Mouse (Mus musculus) hindbrain, postnatal 0 days (tissue): ENCODE data around the gene Cdh23. TPM values are rescaled to one million over a fixed set of nuclear protein-coding genes. Genes with fewer than 3 reads are reported as not detected.

Source experiments
- ATAC-seq: fragments of 200-750 bp; cut with Nextera tagmentation; 2 replicates; pipeline ENCODE4 v1.8.0; 2017; ENCODE audit warnings: mild to moderate bottlenecking, moderate TSS enrichment, moderate library complexity
- DNase-seq: peaks from one replicate; pipeline ENCODE4 v3.0.0-alpha.2; 2015; ENCODE audit warnings: low spot score
- H3K27ac ChIP-seq: fragments of 300-500 bp; sonication (generic); 2 replicates; pipeline ENCODE4 v1.5.1; 2014; ENCODE audit warnings: mild to moderate bottlenecking
- H3K27me3 ChIP-seq: fragments of 300-500 bp; sonication (generic); 2 replicates; pipeline ENCODE4 v1.6.1; 2014; ENCODE audit warnings: low read length, mixed read lengths; ENCODE audit not compliant: insufficient read depth
- H3K36me3 ChIP-seq: fragments of 300-500 bp; sonication (generic); 2 replicates; pipeline ENCODE4 v1.6.1; 2014; ENCODE audit warnings: low read length, mixed read lengths; ENCODE audit not compliant: insufficient read depth
- H3K4me1 ChIP-seq: fragments of 300-500 bp; sonication (generic); 2 replicates; pipeline ENCODE4 v1.6.1; 2014; ENCODE audit warnings: antibody characterized with exemption, low read length, mixed read lengths; ENCODE audit not compliant: insufficient read depth
- H3K4me2 ChIP-seq: fragments of 300-500 bp; sonication (generic); 2 replicates; pipeline ENCODE4 v1.6.1; 2014; ENCODE audit warnings: low read depth, mild to moderate bottlenecking, low read length, moderate library complexity, mixed read lengths
- H3K4me3 ChIP-seq: fragments of 300-500 bp; sonication (generic); 2 replicates; pipeline ENCODE4 v1.5.1; 2014; ENCODE audit warnings: low read length
- H3K9ac ChIP-seq: fragments of 300-500 bp; sonication (generic); replicated peaks from 2 replicates; pipeline ENCODE4 v1.6.1; 2014; ENCODE audit warnings: mild to moderate bottlenecking, low read length, moderate library complexity, mixed read lengths
- H3K9me3 ChIP-seq: fragments of 300-500 bp; sonication (generic); 2 replicates; pipeline ENCODE4 v1.6.1; 2016; ENCODE audit warnings: low read length, mixed read lengths
- CTCF ChIP-seq: IDR thresholded peaks from 2 replicates; pipeline ENCODE4 v1.5.1; 2016; ENCODE audit warnings: antibody characterized with exemption, control low read depth, low read depth
- WGBS: fragments of 180-500 bp; shearing (Covaris S2); extraction: QIAGEN DNeasy Blood & Tissue Kit; methylation state at CpG from one replicate; pipeline ENCODE4 v1.1.7; 2014; 5-methylcytosine and 5-hydroxymethylcytosine counted together
- polyA plus RNA-seq: library from polyadenylated mRNA; unstranded; fragments of >200 nt; fragmentation: Nextera tagmentation; extraction: Ambion mirVana; gene quantifications from 2 replicates; pipeline ENCODE4 v1.2.1, GENCODE M21; 2015
- total RNA-seq: library from RNA; depleted of rRNA; stranded (reverse); fragments of >200 nt; gene quantifications from 2 replicates; pipeline ENCODE4 v1.2.3, GENCODE M21; 2014

Gene Cdh23
- total and polyA plus RNA-seq, 2 experiments from 2014 or later = 3.5 to 31.8 TPM

DNA sequence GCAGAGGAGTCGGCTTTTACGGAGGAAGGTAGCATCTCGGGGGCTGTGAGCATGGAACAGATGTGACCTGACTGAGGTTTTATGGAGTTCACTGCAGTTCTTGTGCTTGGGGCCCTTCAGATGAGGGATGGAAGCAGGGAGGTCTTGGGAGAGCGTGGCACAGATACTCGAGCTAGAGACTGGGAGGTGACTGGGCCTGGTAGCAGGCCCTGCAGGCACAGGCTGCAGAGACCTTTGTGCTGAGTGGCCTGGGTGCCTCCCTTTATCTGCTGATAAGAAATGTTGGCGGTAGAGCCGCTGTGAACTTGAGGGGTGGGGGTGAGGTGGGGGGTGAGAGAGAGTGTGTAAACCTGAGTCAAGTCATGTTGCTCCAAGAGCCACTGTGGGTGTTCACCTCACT is 361.7 kb downstream of the Cdh23 start:
- Histone ChIP-seq H3K27me3 (no peaks in the 10 kb centered on the region), H3K4me2 (no peak overlapping the region), H3K4me1 (no peaks in the 10 kb centered on the region), H3K9me3 (no peaks in the 10 kb centered on the region), H3K9ac (no peak overlapping the region), H3K4me3 (no peak overlapping the region), H3K27ac (no peak overlapping the region), H3K36me3 (no peaks in the 10 kb centered on the region)
- DNase-seq (no peak), ATAC-seq (no peak)
- WGBS = 90% methylated on average over 7 of the region's 7 CpGs
- TF ChIP-seq CTCF = no peak

- no peak for TF ChIP-seq CTCF
- H3K36me3 ChIP-seq = no peaks in the 10 kb centered on the region
- no peak overlapping the region for H3K27ac ChIP-seq
- H3K4me2 ChIP-seq = no peak overlapping the region
- ATAC-seq (0 out of 2 replicates have a peak, but pooled peaks have one; percentile 27), DNase-seq (peak; percentile 46)
- no peak overlapping the region for H3K4me3 ChIP-seq
- H3K27me3 ChIP-seq = no peaks in the 10 kb centered on the region
- no peak overlapping the region for H3K9ac ChIP-seq
- 67% methylated on average over 11 of the region's 11 CpGs for WGBS
- H3K4me1 ChIP-seq = no peaks in the 10 kb centered on the region
- H3K9me3 ChIP-seq = no peaks in the 10 kb centered on the region
Measured at GRCm38 (mm10) chr10:60328963-60329650, 367.2 kb downstream of the Cdh23 start.

GRCm38 (mm10) chr10:60316166-60316565 is 380.1 kb downstream of the Cdh23 start:
- H3K36me3 ChIP-seq = no peaks in the 10 kb centered on the region
- DNase-seq = no peak
- no peaks in the 10 kb centered on the region for H3K27me3 ChIP-seq
- H3K9ac ChIP-seq = no peak overlapping the region
- no peak for ATAC-seq
- H3K4me3 ChIP-seq = no peak overlapping the region
- WGBS = 91% methylated on average over 4 of the region's 4 CpGs
- H3K4me1 ChIP-seq = no peaks in the 10 kb centered on the region
- H3K27ac ChIP-seq = no peak overlapping the region
- no peak overlapping the region for H3K4me2 ChIP-seq
- no peak for TF ChIP-seq CTCF
- H3K9me3 ChIP-seq = 0 out of 2 replicates have a peak, but pooled peaks cover 2% of the 10 kb centered on the region

- H3K9ac ChIP-seq = no peak overlapping the region
- WGBS = 91% methylated on average over 5 of the region's 5 CpGs
- ATAC-seq (no peak), DNase-seq (no peak)
- H3K27me3 ChIP-seq = no peaks in the 10 kb centered on the region
- TF ChIP-seq CTCF = no peak
- no peak overlapping the region for H3K4me2 ChIP-seq
- no peaks in the 10 kb centered on the region for H3K36me3 ChIP-seq
- no peak overlapping the region for H3K4me3 ChIP-seq
- H3K27ac ChIP-seq = no peak overlapping the region
- no peaks in the 10 kb centered on the region for H3K9me3 ChIP-seq
- H3K4me1 ChIP-seq = no peaks in the 10 kb centered on the region
Measured at GRCm38 (mm10) chr10:60313606-60314005, 382.7 kb downstream of the Cdh23 start.

DNA sequence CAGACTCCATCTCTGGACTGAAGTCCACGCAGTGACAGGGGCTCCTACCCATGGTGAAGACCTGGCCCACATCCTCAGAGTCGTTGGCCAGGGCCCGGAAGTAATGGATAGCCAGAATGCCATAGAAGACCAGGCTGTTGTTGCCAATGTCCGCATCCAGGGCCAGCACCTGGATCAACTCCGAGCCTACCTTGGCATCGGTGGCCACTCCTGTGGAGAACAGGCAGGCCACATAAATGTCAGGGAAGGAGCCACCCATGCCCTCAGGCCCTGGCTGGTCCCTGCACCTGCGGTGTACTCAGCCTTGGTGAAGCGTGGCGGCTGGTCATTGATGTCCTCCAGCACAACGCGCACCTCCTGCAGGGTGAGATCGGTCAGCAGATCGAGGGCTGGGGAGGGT is 385.7 kb downstream of the Cdh23 start:
- ATAC-seq (no peak), DNase-seq (no peak)
- H3K36me3 ChIP-seq = no peaks in the 10 kb centered on the region
- H3K27me3 ChIP-seq = no peaks in the 10 kb centered on the region
- no peak overlapping the region for H3K27ac ChIP-seq
- H3K4me2 ChIP-seq = no peak overlapping the region
- H3K9me3 ChIP-seq = no peaks in the 10 kb centered on the region
- H3K4me1 ChIP-seq = no peaks in the 10 kb centered on the region
- H3K4me3 ChIP-seq = no peak overlapping the region
- 91% methylated on average over 13 of the region's 13 CpGs for WGBS
- H3K9ac ChIP-seq = no peak overlapping the region
- no peak for TF ChIP-seq CTCF

DNA sequence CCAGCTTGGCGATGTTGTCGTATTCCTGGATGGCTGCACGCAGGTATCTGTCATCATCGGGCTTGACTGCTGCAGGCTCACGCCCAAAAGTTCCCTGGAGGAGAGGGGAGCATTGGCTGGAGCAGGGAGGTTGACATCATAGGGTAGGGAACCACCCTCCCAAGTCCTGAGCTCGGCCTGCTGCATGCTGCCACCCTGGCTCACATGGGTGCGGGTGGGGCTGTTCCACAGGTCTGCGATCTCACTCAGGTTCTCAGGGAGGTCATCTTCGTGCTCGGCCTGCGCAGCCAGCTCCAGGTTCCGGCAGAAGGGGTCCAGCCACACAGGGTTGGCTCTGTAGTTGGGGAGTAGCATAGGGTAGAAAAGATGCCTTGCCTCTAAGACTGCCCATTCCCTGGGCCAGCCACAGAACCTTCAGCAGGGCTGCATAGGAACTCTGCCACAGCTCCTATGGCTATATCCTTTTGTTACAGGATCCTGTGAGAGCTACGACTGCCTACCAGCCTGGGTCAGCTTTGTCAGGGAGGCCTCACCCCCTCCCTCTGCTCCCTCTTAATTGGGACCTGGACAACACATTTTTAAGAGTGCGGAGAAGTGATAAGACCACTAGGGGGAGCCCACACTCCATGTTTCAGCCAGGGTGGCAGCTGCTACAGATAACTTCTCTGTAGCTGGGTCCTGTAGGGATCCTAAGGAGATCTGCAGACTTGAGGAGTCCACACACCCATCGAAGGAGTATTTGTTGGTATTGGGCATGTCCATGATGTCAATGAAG is 391.2 kb downstream of the Cdh23 start:
- no peak overlapping the region for H3K27ac ChIP-seq
- WGBS = 63% methylated on average over 15 of the region's 15 CpGs
- DNase-seq (peak; percentile 92), ATAC-seq (peak; percentile 82)
- peaks cover 26% of the 10 kb centered on the region for H3K36me3 ChIP-seq
- no peaks in the 10 kb centered on the region for H3K9me3 ChIP-seq
- peak; percentile 95 for TF ChIP-seq CTCF
- H3K4me3 ChIP-seq = no peak overlapping the region
- H3K4me1 ChIP-seq = no peaks in the 10 kb centered on the region
- H3K27me3 ChIP-seq = no peaks in the 10 kb centered on the region
- H3K9ac ChIP-seq = no peak overlapping the region
- no peak overlapping the region for H3K4me2 ChIP-seq

- H3K27me3 ChIP-seq = no peaks in the 10 kb centered on the region
- no peak overlapping the region for H3K4me3 ChIP-seq
- no peak overlapping the region for H3K9ac ChIP-seq
- H3K9me3 ChIP-seq = no peaks in the 10 kb centered on the region
- no peak overlapping the region for H3K4me2 ChIP-seq
- no peak for DNase-seq
- H3K27ac ChIP-seq = no peak overlapping the region
- peaks cover 38% of the 10 kb centered on the region for H3K36me3 ChIP-seq
- H3K4me1 ChIP-seq = no peaks in the 10 kb centered on the region
- TF ChIP-seq CTCF = no peak
- ATAC-seq = no peak
- 74% methylated on average over 17 of the region's 17 CpGs for WGBS
Measured at GRCm38 (mm10) chr10:60303419-60303818, 392.9 kb downstream of the Cdh23 start.
